Mouse (Mus musculus) intestine, embryonic 14.5 days (tissue): ENCODE results near the gene Camkmt. TPM values are rescaled to one million over a fixed set of nuclear protein-coding genes. Genes with fewer than 3 reads are reported as not detected.

Experiments used
- ATAC-seq: fragments of 200-750 bp; cut with Nextera tagmentation; replicated peaks from 2 replicates; pipeline ENCODE4 v1.8.0; 2017; ENCODE audit warnings: low read depth, moderate number of reproducible peaks, moderate TSS enrichment, moderate library complexity; ENCODE audit not compliant: low FRiP score, low TSS enrichment
- DNase-seq: peaks from one replicate; pipeline ENCODE4 v3.0.0-alpha.2; 2018; ENCODE audit warnings: low spot score
- H3K27ac ChIP-seq: fragments of 300-500 bp; sonication (generic); 2 replicates; pipeline ENCODE4 v1.5.1; 2014; ENCODE audit warnings: low read depth, mild to moderate bottlenecking, control low read depth
- H3K27me3 ChIP-seq: fragments of 300-500 bp; sonication (generic); replicated peaks from 2 replicates; pipeline ENCODE4 v1.6.1; 2014; ENCODE audit warnings: low read length, control low read depth; ENCODE audit not compliant: control insufficient read depth, insufficient read depth
- H3K36me3 ChIP-seq: fragments of 300-500 bp; sonication (generic); 2 replicates; pipeline ENCODE4 v1.6.1; 2014; ENCODE audit warnings: low read length, control low read depth; ENCODE audit not compliant: control insufficient read depth, insufficient read depth
- H3K4me1 ChIP-seq: fragments of 300-500 bp; sonication (generic); replicated peaks from 2 replicates; pipeline ENCODE4 v1.6.1; 2014; ENCODE audit warnings: low read length, control low read depth, mixed read lengths; ENCODE audit not compliant: control insufficient read depth, insufficient read depth
- H3K4me2 ChIP-seq: fragments of 300-500 bp; sonication (generic); 2 replicates; pipeline ENCODE4 v1.6.1; 2014; ENCODE audit warnings: low read length
- H3K4me3 ChIP-seq: fragments of 300-500 bp; sonication (generic); 2 replicates; pipeline ENCODE4 v1.5.1; 2014; ENCODE audit warnings: low read depth, low read length, control low read depth, mixed read lengths
- H3K9ac ChIP-seq: fragments of 300-500 bp; sonication (generic); 2 replicates; pipeline ENCODE4 v1.6.1; 2014; ENCODE audit warnings: mild to moderate bottlenecking, low read length
- H3K9me3 ChIP-seq: fragments of 300-500 bp; sonication (generic); 2 replicates; pipeline ENCODE4 v1.6.1; 2016; ENCODE audit warnings: low read length, control low read depth; ENCODE audit not compliant: control insufficient read depth
- WGBS: fragments of 180-500 bp; shearing (Covaris S2); extraction: QIAGEN DNeasy Blood & Tissue Kit; methylation state at CpG from one replicate; pipeline ENCODE4 v1.1.7; 2014; 5-methylcytosine and 5-hydroxymethylcytosine counted together
- polyA plus RNA-seq: library from polyadenylated mRNA; unstranded; fragments of >200 nt; fragmentation: Nextera tagmentation; extraction: Ambion mirVana; gene quantifications from 2 replicates; pipeline ENCODE4 v1.2.1, GENCODE M21; 2014

Gene Camkmt
- polyA plus RNA-seq, 1 experiment from 2014 or later = 14.6 TPM

GRCm38 (mm10) chr17:85257348-85257747 is 167.0 kb downstream of the Camkmt start:
- Histone ChIP-seq H3K27ac (no peak overlapping the region), H3K9ac (no peak overlapping the region), H3K36me3 (no peaks in the 10 kb centered on the region), H3K9me3 (no peaks in the 10 kb centered on the region), H3K27me3 (no peaks in the 10 kb centered on the region), H3K4me2 (no peak overlapping the region), H3K4me3 (no peak overlapping the region), H3K4me1 (no peaks in the 10 kb centered on the region)
- ATAC-seq (no peak), DNase-seq (no peak)
- WGBS = 65% methylated on average over 11 of the region's 11 CpGs

DNA sequence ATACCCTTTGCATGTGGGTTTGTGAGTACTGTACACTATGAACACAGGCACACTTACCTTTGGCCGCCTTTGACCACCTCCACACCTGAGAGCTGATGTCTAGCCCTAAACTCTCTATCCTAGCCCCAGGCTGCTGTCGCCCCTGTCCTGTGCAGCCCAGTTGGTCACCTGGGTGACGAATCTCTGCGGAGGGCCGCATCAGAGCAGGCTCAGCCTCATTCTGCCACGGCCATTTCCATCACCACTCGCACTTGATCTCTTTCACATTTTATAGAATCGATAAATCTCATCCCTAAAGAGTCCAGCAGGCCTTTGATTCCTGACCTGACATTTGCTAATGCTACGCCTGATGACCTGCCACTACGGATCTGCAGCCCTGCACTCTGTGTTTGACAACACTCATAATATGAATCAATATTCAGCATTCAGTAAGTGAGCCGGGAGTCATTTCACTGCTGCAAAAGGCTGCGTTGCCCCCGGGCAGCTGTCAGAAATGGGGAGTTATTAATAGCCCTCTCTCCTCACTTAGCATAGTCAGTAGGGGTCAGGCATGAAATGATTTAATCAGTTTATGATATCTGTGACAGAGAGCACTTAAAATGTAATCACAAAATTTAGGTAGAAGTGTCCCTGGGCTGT is 168.5 kb downstream of the Camkmt start:
- Histone ChIP-seq H3K4me2 (no peak overlapping the region), H3K36me3 (no peaks in the 10 kb centered on the region), H3K4me1 (no peaks in the 10 kb centered on the region), H3K9ac (no peak overlapping the region), H3K27me3 (no peaks in the 10 kb centered on the region), H3K9me3 (no peaks in the 10 kb centered on the region), H3K4me3 (no peak overlapping the region), H3K27ac (no peak overlapping the region)
- DNase-seq (no peak), ATAC-seq (no peak)
- 67% methylated on average over 13 of the region's 13 CpGs for WGBS

GRCm38 (mm10) chr17:85266831-85267422 is 176.6 kb downstream of the Camkmt start:
- DNase-seq = no peak
- 84% methylated on average over 12 of the region's 12 CpGs for WGBS

DNA sequence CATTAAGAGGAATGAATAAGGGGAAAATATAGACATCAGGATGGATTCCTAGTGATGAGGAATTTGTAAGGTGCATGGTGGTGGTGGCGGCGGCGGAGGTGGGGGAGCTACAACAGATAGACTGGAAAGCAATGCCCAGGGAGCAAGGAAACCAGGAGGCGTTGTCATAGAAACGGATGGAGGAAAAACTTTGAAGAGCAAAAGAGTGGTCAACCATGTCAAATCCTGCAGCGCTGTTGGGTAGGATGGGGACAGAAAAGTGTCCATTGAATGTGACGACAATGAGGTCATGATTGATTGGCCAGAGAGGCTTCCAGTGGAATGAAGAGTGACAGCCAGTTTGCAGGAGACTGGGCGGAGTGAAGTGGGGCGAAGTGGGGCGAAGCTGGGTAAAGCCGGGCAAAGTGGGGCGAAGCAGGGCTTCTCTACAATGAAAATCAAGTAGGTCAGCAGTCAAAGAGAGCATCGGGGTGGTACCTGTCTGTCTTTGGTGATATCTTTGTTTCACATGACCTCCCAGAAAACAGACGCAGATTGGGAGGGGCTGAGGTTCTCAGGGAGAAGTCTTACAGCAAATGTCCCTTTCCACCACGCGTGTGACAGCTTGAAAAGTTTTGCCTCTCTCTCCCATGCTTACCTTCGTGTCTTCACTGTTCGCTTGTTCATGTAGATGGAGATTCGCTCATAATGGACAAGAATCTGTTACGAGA is 181.3 kb downstream of the Camkmt start:
- H3K4me1 ChIP-seq = no peaks in the 10 kb centered on the region
- DNase-seq (no peak), ATAC-seq (no peak)
- H3K36me3 ChIP-seq = no peaks in the 10 kb centered on the region
- no peaks in the 10 kb centered on the region for H3K9me3 ChIP-seq
- H3K4me3 ChIP-seq = no peak overlapping the region
- H3K9ac ChIP-seq = no peak overlapping the region
- no peaks in the 10 kb centered on the region for H3K27me3 ChIP-seq
- WGBS = 91% methylated on average over 20 of the region's 20 CpGs
- H3K4me2 ChIP-seq = no peak overlapping the region
- no peak overlapping the region for H3K27ac ChIP-seq

More at GRCm38 (mm10) chr17:85266831-85267422, 176.6 kb downstream of the Camkmt start:
- H3K4me3 ChIP-seq = no peak overlapping the region
- H3K4me1 ChIP-seq = no peaks in the 10 kb centered on the region
- no peaks in the 10 kb centered on the region for H3K27me3 ChIP-seq
- no peak overlapping the region for H3K4me2 ChIP-seq
- H3K9me3 ChIP-seq = no peaks in the 10 kb centered on the region
- no peak for ATAC-seq
- no peak overlapping the region for H3K27ac ChIP-seq
- H3K36me3 ChIP-seq = no peaks in the 10 kb centered on the region
- H3K9ac ChIP-seq = no peak overlapping the region

- no peaks in the 10 kb centered on the region for H3K4me1 ChIP-seq
- H3K9me3 ChIP-seq = no peaks in the 10 kb centered on the region
- H3K27me3 ChIP-seq = no peaks in the 10 kb centered on the region
- no peaks in the 10 kb centered on the region for H3K36me3 ChIP-seq
- no peak for ATAC-seq
- DNase-seq = no peak
- no peak overlapping the region for H3K9ac ChIP-seq
- H3K27ac ChIP-seq = no peak overlapping the region
- no peak overlapping the region for H3K4me3 ChIP-seq
- WGBS = 75% methylated on average over 7 of the region's 7 CpGs
- no peak overlapping the region for H3K4me2 ChIP-seq
Observed at GRCm38 (mm10) chr17:85279720-85280119, 189.4 kb downstream of the Camkmt start.

GRCm38 (mm10) chr17:85282447-85282846 is 192.1 kb downstream of the Camkmt start:
- no peak overlapping the region for H3K4me3 ChIP-seq

GRCm38 (mm10) chr17:85291154-85291553 is 200.8 kb downstream of the Camkmt start:
- Histone ChIP-seq H3K4me2 (no peak overlapping the region), H3K9ac (no peak overlapping the region), H3K9me3 (no peaks in the 10 kb centered on the region), H3K27me3 (no peaks in the 10 kb centered on the region), H3K27ac (no peak overlapping the region), H3K4me1 (no peaks in the 10 kb centered on the region), H3K4me3 (no peak overlapping the region), H3K36me3 (no peaks in the 10 kb centered on the region)
- DNase-seq (no peak), ATAC-seq (no peak)
- 92% methylated on average over 4 of the region's 4 CpGs for whole genome bisulfite sequencing

More at GRCm38 (mm10) chr17:85282447-85282846, 192.1 kb downstream of the Camkmt start:
- Histone ChIP-seq H3K27ac (no peak overlapping the region), H3K4me1 (no peaks in the 10 kb centered on the region), H3K9me3 (no peaks in the 10 kb centered on the region), H3K27me3 (no peaks in the 10 kb centered on the region), H3K36me3 (no peaks in the 10 kb centered on the region), H3K4me2 (no peak overlapping the region), H3K9ac (no peak overlapping the region)
- no peak for ATAC-seq
- 69% methylated on average over 5 of the region's 5 CpGs for whole genome bisulfite sequencing
- DNase-seq = no peak

DNA sequence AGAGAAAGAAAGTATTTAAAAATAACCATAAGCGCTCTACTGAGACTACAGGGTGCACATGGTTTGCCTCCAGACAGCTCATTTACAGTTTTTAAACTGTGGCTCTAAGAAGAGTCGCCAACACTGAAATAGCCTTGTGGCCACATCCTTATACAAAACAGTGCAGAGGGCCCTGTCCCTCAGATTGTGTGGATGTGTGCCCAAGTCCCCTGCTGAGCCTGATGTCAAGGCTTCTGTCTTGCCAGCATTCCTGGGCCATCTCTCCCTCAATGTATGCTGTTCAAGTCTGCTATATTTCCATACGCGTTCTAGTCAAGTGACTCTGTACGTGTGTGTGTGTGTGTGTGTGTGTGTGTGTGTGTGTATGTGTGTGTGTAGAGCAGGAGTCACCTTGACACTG is 201.2 kb downstream of the Camkmt start:
- Histone ChIP-seq H3K27me3 (no peaks in the 10 kb centered on the region), H3K4me1 (no peaks in the 10 kb centered on the region), H3K27ac (no peak overlapping the region), H3K9ac (no peak overlapping the region), H3K9me3 (no peaks in the 10 kb centered on the region), H3K4me3 (no peak overlapping the region), H3K4me2 (no peak overlapping the region), H3K36me3 (no peaks in the 10 kb centered on the region)
- DNase-seq (no peak), ATAC-seq (no peak)
- WGBS = 96% methylated on average over 5 of the region's 5 CpGs
